Mouse (Mus musculus): ENCODE data around the gene Entpd1.

Entpd1 gene

DNA sequence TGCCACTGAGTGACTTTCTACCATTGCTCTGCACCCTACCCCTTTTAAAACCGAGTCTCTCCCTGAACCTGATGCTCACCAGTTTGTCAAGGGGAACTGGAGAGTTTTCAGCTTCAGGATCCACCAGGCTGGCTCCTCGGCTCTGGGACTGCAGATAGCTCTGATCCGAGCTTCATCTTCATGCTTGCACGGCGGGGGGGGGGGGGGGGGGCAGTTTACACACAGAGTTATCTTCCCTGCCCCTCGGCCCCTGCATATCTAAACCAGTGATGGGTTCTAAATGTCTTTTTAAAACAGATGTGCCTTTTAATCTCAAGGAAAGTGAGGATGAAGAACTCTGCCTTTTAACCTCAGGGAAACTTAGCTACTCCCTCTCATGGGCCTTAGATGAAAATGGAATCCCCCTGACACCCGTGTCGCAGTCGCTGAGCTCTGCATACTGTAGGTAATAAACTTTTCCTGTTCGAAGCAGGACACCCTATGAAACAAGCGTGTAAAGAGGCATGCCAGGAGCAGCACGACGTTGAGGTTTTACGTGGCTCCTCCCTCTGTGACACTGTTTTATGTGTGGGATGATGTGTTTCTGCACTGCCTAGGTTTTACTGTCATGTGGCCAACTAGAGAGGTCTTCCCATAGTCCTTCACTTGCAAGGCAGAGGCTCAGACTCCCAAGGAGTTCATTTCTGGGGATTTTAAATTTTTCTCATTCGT lies 176.0 kb downstream of the Entpd1 start:
- DNase-seq (ENCODE audit: extremely low read depth, insufficient read length, low spot score), result no peak

DNA sequence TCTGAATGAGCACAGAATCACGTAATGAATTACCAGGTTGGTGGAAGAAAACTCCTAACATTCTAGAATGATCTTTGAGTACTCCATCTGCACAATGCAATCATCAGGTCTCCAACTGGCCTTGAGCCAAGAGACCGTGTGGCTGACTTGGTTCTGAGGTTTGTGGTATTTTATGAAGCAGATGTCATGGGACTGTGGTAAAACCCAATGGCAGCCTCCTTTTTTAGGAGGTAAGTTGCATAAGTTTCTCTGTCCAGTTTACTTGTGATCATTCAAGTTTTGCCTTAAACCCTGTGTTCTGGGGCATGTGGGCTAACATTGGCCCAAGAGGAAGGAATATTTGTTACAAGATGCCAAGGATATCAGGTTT lies 176.5 kb downstream of the Entpd1 start:
- DNase-seq (ENCODE audit: extremely low read depth, insufficient read length, low spot score), result no peak
